Mouse (Mus musculus) right cerebral cortex, postnatal 25 days (tissue): ENCODE results near the gene Parp11.

ENCODE experiments used
- DNase-seq: peaks from one replicate; pipeline ENCODE4 v3.0.0; 2022

The Parp11 gene

DNA sequence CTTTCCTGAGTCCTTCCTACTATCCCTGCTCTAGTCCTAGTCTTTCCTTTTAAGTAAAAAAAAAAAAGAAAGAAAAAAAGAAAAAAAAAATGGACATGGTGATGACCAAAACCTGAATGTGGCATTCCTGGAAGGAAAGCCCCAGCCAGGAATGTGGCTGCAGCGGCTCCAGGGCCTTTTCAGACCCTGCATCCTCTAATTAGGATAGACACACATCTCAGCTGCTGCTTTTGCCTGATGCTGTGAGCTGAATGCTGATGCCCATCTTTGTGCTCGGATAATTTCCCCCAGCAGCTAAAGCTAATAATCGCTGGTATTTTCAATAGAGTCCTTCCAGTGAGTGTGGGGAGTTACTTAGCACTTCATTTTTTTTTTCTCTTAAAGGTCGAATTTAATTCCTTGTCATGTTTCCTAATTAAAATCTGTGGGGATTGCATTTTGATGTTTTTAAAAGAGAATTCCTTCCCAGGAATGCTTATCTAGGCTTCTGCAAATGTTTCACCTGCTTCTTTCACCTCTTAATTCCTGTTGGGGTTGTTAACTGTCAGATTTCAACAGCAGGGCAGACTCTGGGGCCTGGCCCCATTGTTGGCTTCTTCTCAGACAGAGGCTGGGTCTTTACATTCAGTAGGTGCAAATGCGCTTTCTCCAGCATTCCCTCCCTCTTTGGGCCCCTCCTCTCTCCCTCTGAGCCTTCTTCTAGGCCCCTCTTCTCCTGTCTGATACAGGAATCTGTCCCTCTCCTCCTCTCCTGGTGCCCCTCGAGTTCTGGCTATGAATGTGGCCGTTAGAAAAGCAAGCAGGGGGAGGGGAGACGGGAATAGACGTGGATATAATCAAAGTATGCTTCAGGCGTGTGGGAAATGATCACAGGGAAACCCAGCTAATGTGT, 3.1 kb downstream of the Parp11 start:
- no peak for DNase-seq

DNA sequence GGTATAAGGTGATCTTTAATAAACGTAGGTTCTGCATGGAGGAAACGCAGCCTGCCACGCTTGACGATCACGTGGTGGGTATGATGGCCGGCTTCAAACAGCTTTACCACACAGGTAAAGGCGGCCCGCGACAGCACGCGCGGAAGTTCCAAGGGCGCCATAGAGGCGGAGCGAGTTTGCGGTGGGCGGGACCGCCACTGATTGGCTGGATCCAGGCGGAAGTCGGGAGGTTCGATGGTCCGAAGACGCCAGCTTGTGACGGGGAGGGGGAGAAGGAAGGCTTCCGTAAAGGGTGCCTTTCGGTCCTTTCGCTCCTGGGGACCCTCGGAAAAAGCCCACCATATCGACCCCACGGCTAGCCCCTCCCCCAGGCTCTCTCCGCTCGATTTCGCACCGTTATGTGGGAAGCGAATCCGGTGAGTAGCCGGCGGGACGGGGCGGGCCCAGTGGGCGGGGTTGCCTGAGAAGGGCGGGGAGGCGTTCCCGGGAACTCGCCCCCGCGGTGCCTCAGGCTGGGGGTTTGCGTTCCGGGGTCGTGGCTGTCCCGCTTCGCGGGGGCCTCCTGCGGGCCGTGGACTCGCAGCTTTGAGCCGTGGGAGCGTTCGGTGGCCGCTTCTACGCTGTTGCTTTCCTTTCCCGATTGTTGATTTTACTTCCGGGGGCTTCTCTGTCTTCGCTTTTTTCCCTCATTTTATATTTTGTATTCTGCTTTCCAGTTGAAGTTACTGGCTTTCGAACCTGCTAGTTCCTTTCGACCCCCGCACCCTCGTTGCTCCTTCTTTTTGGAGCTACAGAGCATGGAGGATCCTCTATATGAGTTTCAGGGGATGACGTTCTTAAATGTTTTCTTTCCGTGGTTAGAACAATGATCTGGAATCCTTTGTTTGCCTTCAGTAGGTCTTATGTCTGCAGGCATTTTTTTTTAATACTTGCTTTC, 7.0 kb downstream of the Parp11 start:
- peak; percentile 93 for DNase-seq

DNA sequence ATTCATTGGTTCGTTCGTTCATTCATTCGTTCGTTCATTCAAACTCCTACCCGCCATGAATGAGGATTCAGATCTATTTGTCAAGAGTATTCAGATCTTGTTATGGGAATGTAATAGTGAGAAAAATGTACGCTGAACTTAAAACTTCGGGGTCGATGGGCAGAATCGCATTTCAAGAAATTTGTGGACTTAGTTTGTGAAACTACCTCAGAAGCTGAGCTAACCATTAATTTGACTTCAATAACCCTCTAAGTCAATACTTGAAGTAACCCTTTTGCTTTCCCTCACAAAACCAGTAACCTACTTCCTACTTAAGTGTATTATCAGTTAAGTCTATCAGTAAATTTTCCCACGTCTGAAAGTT, 7.7 kb downstream of the Parp11 start:
- DNase-seq = no peak

DNA sequence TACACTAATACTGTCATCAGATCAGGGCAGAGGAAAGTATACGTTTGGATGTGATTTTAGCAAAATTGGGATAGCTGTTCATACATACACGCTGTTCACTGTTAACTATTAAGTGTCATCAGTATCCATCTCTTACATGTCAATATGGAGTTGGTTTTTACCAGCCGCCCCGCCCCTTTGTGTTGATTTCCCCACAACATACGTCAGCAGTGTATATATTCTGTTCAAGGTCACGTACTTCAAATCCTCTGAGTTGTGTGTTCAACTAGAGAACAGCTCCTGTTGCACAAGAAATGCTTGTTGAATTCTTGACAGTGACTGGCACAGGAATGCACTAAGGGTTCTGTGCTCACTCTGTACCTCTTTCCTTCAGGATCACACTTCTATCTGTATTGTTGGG, 8.2 kb downstream of the Parp11 start:
- no peak for DNase-seq

DNA sequence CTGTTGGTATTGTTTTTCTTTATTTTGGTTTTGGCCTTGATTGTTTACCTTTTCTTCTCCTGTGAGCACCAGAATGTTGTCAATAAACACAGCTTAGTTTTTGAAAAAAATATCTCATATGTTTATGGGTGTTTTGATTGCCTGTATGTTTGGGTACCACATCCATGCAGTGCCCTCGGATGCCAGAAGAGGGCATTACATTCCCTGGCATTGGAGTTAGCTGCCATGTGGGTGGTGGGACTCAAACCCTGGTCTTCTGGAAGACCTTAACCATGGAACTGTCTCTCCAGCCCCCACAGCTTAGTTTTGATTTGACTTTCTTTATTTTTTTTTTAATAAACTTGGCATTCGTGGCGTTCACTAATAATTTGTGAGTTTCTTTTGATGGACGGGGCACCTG, 8.8 kb downstream of the Parp11 start:
- no peak for DNase-seq

DNA sequence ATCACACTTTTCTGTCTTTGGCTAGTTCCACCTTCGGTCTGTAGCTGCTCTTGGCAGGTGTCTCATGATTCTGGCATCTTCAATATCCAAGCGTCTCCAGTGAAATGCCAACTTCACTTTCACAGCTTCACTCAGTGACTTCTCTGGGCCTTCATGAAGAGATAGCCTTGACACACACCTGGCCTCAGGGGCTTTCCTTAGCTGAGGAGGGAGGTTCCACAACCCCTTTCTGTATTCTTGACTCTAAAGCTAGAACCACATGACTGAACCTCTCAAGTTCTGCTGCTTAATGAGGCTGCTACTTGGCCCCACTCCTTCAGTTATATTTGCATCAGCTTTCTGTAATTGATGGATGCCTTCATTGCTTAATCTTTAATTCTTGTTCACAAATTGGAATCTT, 10.1 kb downstream of the Parp11 start:
- DNase-seq = no peak

DNA sequence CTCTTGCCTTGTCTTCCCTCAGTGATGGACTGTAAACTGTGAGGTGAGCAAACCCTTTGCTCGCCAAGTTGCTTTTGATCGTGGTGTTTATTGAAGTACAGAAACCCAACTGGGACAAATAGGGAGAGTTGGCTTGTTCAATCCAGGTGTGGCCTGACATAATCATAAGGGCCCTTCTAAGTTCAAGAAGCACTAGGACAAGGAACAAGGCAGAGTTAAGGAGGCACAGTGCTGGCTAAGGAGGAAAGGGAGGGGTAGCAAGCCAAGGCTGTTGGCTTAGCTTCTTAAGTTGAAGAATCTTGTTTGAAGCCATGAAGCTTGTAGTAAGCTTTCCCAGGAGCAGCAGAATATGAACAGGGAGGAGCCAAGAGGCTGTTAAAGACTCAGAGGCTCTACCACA, 13.1 kb downstream of the Parp11 start:
- DNase-seq = no peak

DNA sequence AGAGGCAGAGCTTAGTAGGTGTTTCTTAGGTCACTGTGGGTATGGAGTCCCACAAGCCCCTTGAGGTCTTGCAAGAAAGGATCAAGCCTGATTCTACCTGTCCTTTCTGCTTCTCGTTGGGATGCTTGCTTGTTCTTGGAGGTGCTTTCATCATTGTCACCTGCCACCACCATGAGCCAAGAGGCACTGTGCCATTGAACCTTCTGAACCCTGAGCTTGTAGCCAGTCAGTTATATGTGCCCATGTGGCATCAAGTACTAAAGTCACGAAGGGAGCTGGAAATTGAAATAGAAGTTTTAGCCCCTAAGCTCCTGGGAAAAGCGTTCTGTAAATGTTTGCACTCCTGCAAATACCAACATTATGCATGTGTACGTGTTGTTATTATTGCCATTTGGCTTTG, 14.9 kb downstream of the Parp11 start:
- DNase-seq = no peak

DNA sequence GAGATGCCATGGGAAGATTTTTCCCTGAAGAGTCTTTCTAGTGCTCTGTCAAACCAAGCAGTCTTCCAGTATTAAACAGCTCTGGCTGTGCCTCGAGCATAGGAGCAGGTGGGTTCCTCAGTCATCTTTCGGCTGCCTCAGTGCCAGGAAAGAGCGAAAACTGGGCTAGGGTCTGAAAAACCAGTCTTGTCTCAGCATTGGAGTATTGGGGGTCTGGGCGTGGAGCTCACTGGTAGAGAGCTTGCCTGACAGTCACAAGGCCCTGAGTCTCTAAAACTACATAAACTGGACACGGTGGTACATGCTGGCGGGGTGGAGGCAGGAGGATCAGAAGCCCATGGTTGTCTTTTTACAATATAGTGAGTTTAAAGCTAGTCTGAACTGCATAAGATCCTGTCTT, 15.6 kb downstream of the Parp11 start:
- no peak for DNase-seq

DNA sequence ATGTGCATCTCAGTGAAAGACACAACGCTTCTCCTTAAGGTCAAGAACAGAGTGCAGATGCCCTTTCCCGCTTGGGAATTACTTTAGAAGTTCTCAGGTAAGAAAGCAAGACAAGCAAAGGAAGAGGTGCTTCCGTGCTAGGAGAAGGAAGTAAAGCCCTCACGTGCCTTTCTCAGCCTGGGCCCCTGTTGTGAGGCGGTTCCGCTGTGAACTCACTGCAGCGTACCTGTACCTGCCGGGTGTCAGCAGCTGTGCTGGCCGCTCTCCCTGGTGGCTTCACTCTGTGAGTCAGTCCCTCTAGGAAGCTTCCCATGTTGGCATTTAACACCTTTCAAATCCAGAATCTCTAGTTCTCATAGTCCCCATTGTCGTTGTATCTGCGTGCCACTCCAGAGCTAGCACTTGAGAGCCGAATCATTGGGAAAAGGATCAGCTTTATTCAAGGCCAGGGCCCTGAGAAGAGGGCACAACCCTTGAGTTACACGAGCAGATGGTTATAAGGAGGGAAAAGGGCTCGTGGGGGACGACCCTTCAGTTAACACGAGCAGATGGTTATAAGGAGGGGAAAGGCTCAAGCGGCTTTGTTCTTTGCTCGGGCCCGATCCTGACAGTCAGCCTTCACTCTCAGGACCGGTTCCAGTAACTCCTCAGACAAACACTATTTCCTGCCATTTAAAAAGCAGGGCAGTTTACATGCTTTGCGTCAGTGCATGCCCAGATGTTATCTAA, 16.8 kb downstream of the Parp11 start:
- no peak for DNase-seq

DNA sequence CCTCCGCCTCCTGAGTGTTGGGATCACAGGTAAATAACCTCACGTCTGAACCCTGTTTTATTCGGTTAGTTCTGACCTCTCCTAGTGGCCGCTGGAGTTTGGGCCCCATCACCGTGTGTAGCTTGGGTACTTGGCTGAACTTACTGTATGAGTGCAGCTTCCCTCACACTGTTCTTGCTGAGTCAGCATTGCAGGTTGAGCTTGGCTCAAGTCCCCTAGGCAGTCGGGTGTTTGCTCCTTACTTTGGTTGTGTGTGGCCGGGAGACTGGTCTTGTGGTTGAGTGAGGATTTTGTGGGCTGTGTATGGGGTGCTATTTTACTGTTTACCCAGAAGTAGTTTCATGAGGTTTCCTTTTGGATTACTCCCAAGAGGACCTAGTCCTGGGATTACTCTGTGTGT, 17.9 kb downstream of the Parp11 start:
- no peak for DNase-seq

DNA sequence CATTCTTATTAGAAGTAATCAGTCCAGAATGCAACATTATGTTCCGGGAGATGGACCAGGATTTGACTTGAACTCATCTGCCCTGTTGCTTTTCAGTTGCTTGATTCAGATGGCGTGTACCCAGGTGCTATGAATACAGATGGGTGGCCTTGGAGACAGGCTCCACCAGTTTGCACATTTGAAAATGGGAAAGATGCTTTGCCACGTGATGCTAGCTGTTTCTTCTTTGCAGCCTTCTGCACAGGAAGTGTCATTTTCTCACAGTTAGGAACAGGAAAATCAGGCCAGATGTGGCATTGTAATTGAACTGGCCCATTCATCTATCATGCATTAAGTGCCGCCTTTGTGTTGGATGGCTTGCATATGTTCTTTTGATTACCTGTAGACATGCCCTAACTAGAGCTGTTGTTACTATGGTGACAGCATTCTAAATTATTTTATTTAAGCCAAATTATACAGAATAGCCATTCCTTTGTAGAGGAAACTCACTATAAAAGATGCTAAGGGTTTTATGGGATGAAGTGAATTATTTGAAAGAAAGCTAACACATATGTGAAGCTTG, 20.2 kb downstream of the Parp11 start:
- no peak for DNase-seq

DNA sequence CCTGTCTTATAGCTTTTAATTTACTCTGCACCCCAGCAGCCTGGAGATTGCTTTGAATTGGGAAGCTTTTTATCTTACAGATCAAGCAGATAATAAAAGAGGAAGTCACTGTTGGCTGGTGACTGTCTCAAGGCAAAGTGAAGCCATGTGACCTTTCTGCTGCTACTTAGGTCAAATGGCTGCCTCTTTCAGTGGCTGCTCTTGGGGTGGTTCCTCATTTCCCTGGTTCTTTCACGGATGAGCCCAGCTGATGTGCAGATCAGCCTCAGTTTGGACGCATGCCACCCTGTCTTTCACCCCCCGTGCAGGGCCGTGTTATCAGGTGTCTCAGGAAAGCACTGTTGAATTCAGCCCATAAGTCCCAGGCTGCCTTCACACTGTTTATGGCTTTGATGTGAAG, 25.4 kb downstream of the Parp11 start:
- no peak for DNase-seq

DNA sequence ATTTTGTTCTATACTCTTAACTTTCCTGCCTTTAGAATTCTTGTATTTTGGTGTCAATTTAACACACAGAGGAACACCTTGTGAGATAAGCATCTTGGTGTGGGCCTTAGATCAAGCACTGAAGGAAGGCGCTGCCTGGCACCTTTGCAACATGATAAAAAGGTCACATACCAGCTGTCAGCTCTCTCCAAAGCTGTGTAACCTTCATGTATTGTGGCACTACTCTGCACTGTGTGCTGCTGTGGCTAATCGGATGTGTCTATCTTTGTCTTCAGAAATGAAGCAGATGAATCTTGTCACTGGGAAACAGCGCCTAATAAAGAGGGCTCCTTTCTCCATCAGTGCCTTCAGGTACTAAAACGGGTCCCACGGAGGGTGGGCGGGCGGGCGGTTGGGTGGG, 27.3 kb downstream of the Parp11 start:
- no peak for DNase-seq

DNA sequence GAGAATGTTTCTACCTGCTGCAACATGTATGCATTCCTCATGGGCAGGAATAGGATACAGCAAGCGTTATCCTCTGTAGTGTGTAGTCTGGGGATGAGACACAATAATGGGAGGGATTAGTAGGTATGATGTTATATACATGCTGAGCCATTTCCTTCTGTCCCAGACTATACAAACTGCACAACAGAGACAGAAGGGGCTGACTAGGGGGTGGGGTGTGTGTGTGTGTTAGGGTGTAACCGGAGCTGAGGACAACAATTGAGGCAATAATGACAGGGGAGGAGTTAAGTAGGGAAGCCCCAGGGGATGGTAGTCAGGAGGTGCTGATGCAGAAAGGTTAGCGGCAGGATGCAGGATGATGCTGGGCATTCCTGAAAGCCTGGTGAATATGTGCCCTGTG, 28.6 kb downstream of the Parp11 start:
- no peak for DNase-seq

DNA sequence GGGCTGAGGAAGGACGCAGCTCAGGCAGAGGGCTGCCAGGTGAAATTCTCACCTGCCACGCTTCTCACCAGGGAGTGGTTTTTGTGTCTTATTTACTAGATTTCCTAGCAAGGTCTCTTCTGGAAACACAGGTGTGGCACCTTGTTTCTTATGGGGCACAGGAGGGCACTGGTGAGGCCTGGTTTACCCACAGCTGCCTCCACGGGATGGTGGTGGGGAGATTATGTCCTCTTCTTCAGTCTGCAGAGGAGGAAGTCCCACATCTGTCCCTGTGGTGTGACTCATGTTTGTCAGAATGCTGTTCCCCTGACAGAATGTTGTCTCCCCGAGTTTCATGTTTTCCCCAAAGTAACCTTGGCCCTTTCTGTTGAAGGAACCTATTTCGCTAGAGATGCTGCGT, 44.4 kb downstream of the Parp11 start:
- DNase-seq = no peak

DNA sequence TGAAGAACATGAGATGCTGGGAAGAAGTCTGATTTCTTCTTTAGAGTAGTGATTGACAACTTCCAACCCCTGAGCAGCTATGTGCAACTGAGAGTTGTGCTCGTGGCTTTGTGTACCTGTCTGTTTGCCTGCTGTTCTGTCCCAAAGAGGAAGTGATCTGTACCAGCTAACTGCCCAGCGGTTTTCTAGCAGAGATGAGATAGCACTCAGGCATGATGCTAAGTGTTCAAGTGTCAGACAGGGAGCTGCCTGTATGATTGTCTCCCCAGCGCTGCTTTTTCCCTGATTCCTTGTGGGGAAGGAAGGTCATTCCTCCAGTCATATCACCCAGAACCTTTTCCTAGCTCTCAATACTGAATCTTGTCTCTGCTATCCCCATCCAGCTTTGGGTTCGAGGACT, 45.9 kb downstream of the Parp11 start:
- DNase-seq = no peak

DNA sequence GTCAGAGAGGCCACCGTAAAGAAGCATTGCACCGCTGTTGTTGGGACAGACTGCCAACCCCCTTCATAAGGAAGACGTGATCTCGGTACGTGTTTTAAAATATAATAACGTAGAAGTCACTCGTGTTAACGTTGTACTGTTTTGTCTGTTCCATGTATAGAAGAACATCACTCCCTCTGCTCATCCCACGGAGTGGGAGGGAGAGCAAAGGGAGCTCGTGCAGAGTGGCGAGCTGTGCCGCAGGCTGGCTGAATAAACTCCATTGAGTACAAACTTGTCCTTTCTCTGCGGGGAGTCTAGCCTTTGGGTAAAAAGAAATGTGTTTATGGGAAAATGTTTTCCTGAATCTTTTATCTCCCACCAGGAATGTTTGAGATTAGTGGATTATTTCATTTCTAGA, 47.1 kb downstream of the Parp11 start:
- peak; percentile 13 for DNase-seq

DNA sequence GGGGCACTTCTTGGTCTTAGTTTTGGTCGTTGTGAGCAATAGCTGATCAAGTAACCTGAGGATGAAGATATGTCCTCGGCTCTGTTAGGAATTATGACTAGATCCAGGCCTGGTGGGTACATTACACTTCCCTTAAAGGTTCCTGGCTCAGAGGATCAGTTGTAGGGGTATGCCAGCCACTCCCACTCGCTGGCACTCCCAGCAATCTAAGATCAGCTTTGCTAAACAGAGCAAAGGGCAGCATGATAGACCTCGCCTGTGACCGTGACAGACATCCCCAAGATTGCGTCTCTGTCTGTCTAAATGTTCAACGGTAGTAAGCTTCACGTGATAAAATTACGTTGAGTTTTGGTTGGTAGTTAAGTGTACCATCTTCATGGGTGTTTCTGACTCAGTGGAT, 47.7 kb downstream of the Parp11 start:
- DNase-seq = no peak

DNA sequence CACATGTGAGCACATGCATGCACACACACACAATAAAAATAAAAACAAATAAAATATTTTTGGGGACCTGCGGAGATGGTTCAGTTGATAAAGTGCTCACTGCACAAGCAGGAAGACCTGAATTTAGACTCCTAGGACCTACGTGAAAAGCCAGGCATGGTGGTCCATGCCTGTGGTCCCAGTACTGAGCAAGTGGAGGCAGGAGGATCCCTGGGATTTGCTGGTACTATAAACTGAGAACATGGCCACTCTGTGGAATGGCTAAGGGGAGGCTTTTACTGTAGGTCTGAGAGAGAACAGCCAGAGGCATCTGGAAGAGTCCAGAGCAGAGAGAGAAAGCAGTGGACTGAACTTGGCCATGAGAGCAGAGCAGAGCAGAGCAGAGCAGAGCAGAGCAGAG, 48.6 kb downstream of the Parp11 start:
- no peak for DNase-seq

DNA sequence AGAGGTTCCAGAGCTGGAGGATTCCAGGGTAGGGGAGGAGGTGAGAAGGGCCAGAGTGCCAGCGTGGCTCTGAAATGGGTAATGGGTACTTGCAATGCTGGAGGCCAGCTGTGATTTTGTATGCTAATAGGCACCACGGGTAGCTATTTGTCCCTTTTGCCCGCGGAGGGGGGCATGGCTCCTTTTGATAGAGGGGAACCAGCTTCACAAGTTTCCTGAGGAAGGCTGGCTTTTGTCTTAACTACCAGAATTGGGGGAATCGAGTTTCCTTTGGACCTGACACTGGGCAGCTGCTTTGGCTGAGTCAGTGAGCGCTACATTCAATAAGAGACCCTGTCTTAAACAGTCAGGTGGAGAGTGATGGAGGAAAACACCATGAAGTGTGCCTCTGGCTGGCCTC, 49.2 kb downstream of the Parp11 start:
- DNase-seq = no peak

DNA sequence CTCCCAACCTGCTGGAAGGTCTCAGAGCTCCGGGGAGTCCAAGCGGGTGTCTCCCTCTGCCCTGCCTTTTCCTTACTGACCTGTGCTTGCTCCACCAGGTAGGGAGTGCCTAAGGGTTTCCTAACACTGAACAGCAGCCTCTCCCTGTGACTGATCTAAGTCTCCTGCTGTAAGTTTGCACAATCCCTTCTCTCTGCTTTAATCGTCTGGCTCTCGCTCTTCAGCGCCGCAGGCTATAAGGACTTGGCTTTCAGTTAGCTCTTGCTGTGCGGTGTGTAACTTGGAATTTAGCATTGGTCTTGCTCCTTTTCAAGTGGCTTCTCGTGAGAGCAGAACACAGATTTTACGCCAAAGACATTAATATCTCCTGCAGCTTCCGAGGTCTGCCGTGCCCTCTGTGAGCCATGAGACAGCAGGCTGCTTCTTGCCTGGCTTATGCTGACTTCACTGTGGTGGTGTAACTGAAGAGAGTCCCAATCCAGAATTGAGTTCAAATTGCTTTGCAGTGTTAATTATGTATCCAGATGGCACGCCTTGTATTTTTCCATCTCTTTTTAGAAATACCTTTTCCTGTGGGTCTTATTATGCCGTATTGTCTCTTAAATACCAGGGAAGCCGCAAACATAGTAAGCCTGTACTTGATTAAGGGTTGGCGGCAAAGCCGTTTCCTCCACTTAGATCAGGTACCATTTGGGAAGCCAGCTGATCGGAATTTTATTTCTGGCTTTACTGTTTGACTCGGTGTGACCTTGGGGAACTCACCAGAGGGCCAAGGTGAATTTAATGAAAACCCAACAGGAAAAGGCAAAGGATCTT, 50.4 kb downstream of the Parp11 start:
- DNase-seq = peak; percentile 15
